Comparison of ENCODE assay signal across 19 mouse cellular contexts in the genomic region with DNA sequence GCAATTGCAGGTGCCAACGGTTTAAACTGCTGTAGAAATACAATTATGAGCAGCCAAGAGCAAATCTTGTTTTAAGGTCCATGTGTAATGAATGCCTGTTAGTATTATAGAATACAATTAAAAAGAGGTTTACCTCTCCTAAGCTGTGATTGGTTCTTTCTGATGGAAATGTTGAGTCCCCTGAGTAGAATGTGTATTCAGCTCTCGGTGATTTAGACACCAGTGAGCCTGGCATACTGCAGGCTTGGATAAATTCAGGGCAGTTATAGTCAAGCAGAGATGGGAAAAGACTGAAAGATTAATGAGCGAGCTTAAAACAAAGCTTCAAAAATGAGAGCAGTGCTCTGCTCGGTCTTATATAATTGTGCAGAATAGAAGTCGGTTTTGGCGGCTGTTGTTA.
DNase-seq lines count a peak whose midpoint lies in the region; ATAC-seq and TF ChIP-seq lines count a peak whose summit lies in the region.
"Had no signal": no experiment of that assay in that cellular context is flagged by ENCODE, and none has a peak within 500 bp of the region (broad histone marks: within the 10 kb centered on the region; RNA-seq: fewer than 3 reads in every experiment).

No protein-coding gene starts in this region.

- H3K4me3 ChIP-seq in forebrain, embryonic 14.5 days (ENCODE audit: low read depth, low read length): no peak overlapping the region
- no peak overlapping the region for H3K4me3 ChIP-seq in forebrain, embryonic 11.5 days (ENCODE audit: low read depth, low read length)
- H3K4me3 ChIP-seq in hindbrain, embryonic 15.5 days: no peak overlapping the region
- H3K4me3 ChIP-seq in hindbrain, embryonic 11.5 days (ENCODE audit: low read depth, low read length): no peak overlapping the region
- peak overlapping the region; percentile 15; the same call in 1 of the 2 replicates for H3K4me3 ChIP-seq in bone marrow macrophage, adult 2 months (ENCODE audit: insufficient read depth, low read length)
- H3K4me3 ChIP-seq in midbrain, embryonic 15.5 days: no peak overlapping the region
- H3K4me3 ChIP-seq: heart, embryonic 15.5 days; limb, embryonic 12.5 days had no signal

- no peak overlapping the region for H3K27ac ChIP-seq in forebrain, embryonic 14.5 days (ENCODE audit: low read depth, low read length)
- H3K27ac ChIP-seq in forebrain, embryonic 11.5 days (ENCODE audit: low read depth, low read length): no peak overlapping the region
- H3K27ac ChIP-seq in hindbrain, embryonic 15.5 days (replicated peaks): peak overlapping the region; percentile 36; the same call in 1 of the 2 replicates
- H3K27ac ChIP-seq in hindbrain, embryonic 11.5 days (ENCODE audit: low read depth, low read length): no peak overlapping the region
- peak overlapping the region; percentile 76 for H3K27ac ChIP-seq in bone marrow macrophage, adult 2 months (ENCODE audit: insufficient read depth, low read depth, low read length)
- H3K27ac ChIP-seq in midbrain, embryonic 15.5 days: peak overlapping the region; percentile 39; the same call in 1 of the 2 replicates
- H3K27ac ChIP-seq: heart, embryonic 15.5 days; limb, embryonic 12.5 days; stomach, postnatal 0 days had no signal

- 24% methylated on average over 6 of the region's 6 CpGs for WGBS in forebrain, embryonic 14.5 days
- 51% methylated on average over 6 of the region's 6 CpGs for WGBS in forebrain, embryonic 11.5 days
- WGBS in hindbrain, embryonic 15.5 days: 50% methylated on average over 6 of the region's 6 CpGs
- 82% methylated on average over 6 of the region's 6 CpGs for WGBS in hindbrain, embryonic 11.5 days
- 44% methylated on average over 6 of the region's 6 CpGs for WGBS in midbrain, embryonic 15.5 days

- no peaks in the 10 kb centered on the region for H3K36me3 ChIP-seq in forebrain, embryonic 14.5 days (ENCODE audit: control insufficient read depth, insufficient read depth, low read length)
- no peaks in the 10 kb centered on the region for H3K36me3 ChIP-seq in forebrain, embryonic 11.5 days (ENCODE audit: control insufficient read depth, insufficient read depth, low read length)
- no peaks in the 10 kb centered on the region for H3K36me3 ChIP-seq in hindbrain, embryonic 15.5 days
- H3K36me3 ChIP-seq in hindbrain, embryonic 11.5 days (ENCODE audit: control insufficient read depth, insufficient read depth, low read length): no peaks in the 10 kb centered on the region
- H3K36me3 ChIP-seq in midbrain, embryonic 15.5 days (replicated peaks): no peaks in the 10 kb centered on the region
- H3K36me3 ChIP-seq: heart, embryonic 15.5 days; limb, embryonic 12.5 days had no signal

- H3K9ac ChIP-seq in forebrain, embryonic 14.5 days (ENCODE audit: low read length): no peak overlapping the region
- H3K9ac ChIP-seq in forebrain, embryonic 11.5 days (ENCODE audit: low read length): no peak overlapping the region
- H3K9ac ChIP-seq in hindbrain, embryonic 15.5 days: no peak overlapping the region
- H3K9ac ChIP-seq in hindbrain, embryonic 11.5 days (ENCODE audit: low read depth, low read length): no peak overlapping the region
- no peak overlapping the region for H3K9ac ChIP-seq in midbrain, embryonic 15.5 days
- H3K9ac ChIP-seq: heart, embryonic 15.5 days; limb, embryonic 12.5 days; liver, postnatal 0 days had no signal

- H3K27me3 ChIP-seq in forebrain, embryonic 14.5 days (replicated peaks; ENCODE audit: control insufficient read depth, insufficient read depth, low read length): no peaks in the 10 kb centered on the region
- no peaks in the 10 kb centered on the region for H3K27me3 ChIP-seq in forebrain, embryonic 11.5 days (ENCODE audit: control insufficient read depth, insufficient read depth, low read length)
- H3K27me3 ChIP-seq in hindbrain, embryonic 15.5 days: no peaks in the 10 kb centered on the region
- no peaks in the 10 kb centered on the region for H3K27me3 ChIP-seq in hindbrain, embryonic 11.5 days (ENCODE audit: control insufficient read depth, insufficient read depth, low read length)
- no peaks in the 10 kb centered on the region; the same call in 1 of the 2 replicates for H3K27me3 ChIP-seq in midbrain, embryonic 15.5 days (replicated peaks)

- TF ChIP-seq CTCF in bone marrow macrophage, adult 2 months (IDR thresholded peaks at IDR 0.05; ENCODE audit: low read depth, low read length): no peak

- H3K9me3 ChIP-seq in forebrain, embryonic 14.5 days (replicated peaks; ENCODE audit: control insufficient read depth, low read length): no peaks in the 10 kb centered on the region
- H3K9me3 ChIP-seq in forebrain, embryonic 11.5 days (ENCODE audit: control insufficient read depth, low read length): no peaks in the 10 kb centered on the region
- no peaks in the 10 kb centered on the region for H3K9me3 ChIP-seq in hindbrain, embryonic 15.5 days
- no peaks in the 10 kb centered on the region for H3K9me3 ChIP-seq in hindbrain, embryonic 11.5 days (ENCODE audit: control insufficient read depth, low read length)
- H3K9me3 ChIP-seq in midbrain, embryonic 15.5 days: no peaks in the 10 kb centered on the region
- H3K9me3 ChIP-seq: heart, embryonic 15.5 days had no signal

- peaks cover 20% of the 10 kb centered on the region for H3K4me1 ChIP-seq in forebrain, embryonic 14.5 days (ENCODE audit: control insufficient read depth, insufficient read depth, low read length)
- H3K4me1 ChIP-seq in forebrain, embryonic 11.5 days (replicated peaks; ENCODE audit: control insufficient read depth, insufficient read depth, low read length): no peaks in the 10 kb centered on the region; the same call in 1 of the 2 replicates
- peaks cover 37% of the 10 kb centered on the region for H3K4me1 ChIP-seq in hindbrain, embryonic 15.5 days (replicated peaks)
- H3K4me1 ChIP-seq in hindbrain, embryonic 11.5 days (replicated peaks; ENCODE audit: control insufficient read depth, insufficient read depth, low read length): no peaks in the 10 kb centered on the region
- H3K4me1 ChIP-seq in bone marrow macrophage, adult 2 months (ENCODE audit: control insufficient read depth, insufficient read depth, low read length): peaks cover 65% of the 10 kb centered on the region
- H3K4me1 ChIP-seq in midbrain, embryonic 15.5 days: peaks cover 30% of the 10 kb centered on the region

- TF ChIP-seq POLR2A in bone marrow macrophage, adult 2 months (IDR thresholded peaks at IDR 0.05; ENCODE audit: borderline replicate concordance, low read depth, low read length): no peak

- DNase-seq in forebrain, embryonic 14.5 days (ENCODE audit: low spot score): peak; percentile 54
- DNase-seq in forebrain, embryonic 11.5 days (ENCODE audit: low spot score): no peak
- no peak for DNase-seq in hindbrain, embryonic 11.5 days (ENCODE audit: low spot score)
- DNase-seq in thymus, postnatal 25 days: no peak
- no peak for DNase-seq in kidney, postnatal 36 days
- DNase-seq: adrenal gland, postnatal 10 days; heart, postnatal 36 days; liver, postnatal 0 days; right cerebral cortex, postnatal 14 days; thymus, adult 2 months had no signal

- ATAC-seq in forebrain, embryonic 14.5 days: peak; percentile 29; the same call in 1 of the 2 replicates
- ATAC-seq in forebrain, embryonic 11.5 days (replicated peaks; ENCODE audit: low FRiP score): no peak
- no peak for ATAC-seq in hindbrain, embryonic 15.5 days (ENCODE audit: low FRiP score, low read depth)
- ATAC-seq in hindbrain, embryonic 11.5 days (ENCODE audit: low FRiP score): no peak
- peak; percentile 40; the same call in 1 of the 2 replicates for ATAC-seq in midbrain, embryonic 15.5 days (replicated peaks)
- ATAC-seq: intestine, postnatal 0 days; liver, postnatal 0 days; lung, postnatal 0 days had no signal

- H3K4me2 ChIP-seq in forebrain, embryonic 14.5 days (ENCODE audit: low read length): no peak overlapping the region
- H3K4me2 ChIP-seq in forebrain, embryonic 11.5 days (ENCODE audit: low read depth, low read length, severe bottlenecking): no peak overlapping the region
- no peak overlapping the region for H3K4me2 ChIP-seq in hindbrain, embryonic 15.5 days
- no peak overlapping the region for H3K4me2 ChIP-seq in hindbrain, embryonic 11.5 days (replicated peaks; ENCODE audit: low read depth, low read length)
- H3K4me2 ChIP-seq in midbrain, embryonic 15.5 days: no peak overlapping the region
- H3K4me2 ChIP-seq: heart, embryonic 15.5 days; limb, embryonic 12.5 days; liver, embryonic 11.5 days had no signal

Comparison
In these comparisons a context has a peak if more than half of its experiments do, and no peak if none do; other contexts are left out.
1. ATAC-seq: peak in forebrain, embryonic 14.5 days (single experiment) and midbrain, embryonic 15.5 days (single experiment); none in forebrain, embryonic 11.5 days (single experiment), hindbrain, embryonic 15.5 days (single experiment) and hindbrain, embryonic 11.5 days (single experiment).
2. H3K27ac ChIP-seq: peak in hindbrain, embryonic 15.5 days (single experiment), bone marrow macrophage, adult 2 months (single experiment) and midbrain, embryonic 15.5 days (single experiment); none in forebrain, embryonic 14.5 days (single experiment), forebrain, embryonic 11.5 days (single experiment) and hindbrain, embryonic 11.5 days (single experiment).